ENCODE assay signal across 10 mouse cellular contexts in the genomic region with DNA sequence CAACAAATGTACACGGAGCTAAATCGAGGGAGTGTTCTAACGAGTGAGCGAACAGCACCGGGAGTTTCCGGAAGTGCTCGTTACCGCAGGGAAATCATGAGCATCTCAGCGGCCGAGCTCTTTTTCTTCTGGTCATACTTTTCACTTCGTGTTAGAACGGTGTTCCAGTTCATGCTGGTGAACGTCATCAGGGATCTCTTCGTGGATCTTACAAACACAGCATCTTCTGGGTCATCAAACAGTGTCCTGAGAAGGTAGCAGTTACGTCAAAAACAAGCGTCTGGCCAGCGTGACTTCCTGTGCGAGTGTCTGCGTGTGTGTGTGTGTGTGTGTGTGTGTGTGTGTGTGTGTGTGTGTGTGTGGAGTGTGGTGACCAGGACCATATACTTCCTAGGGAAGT. TPM values are rescaled to one million over a fixed set of nuclear protein-coding genes. Genes with fewer than 3 reads are reported as not detected.
DNase-seq lines count a peak whose midpoint lies in the region; ATAC-seq lines count a peak whose summit lies in the region.
"Had no signal": no experiment of that assay in that cellular context is flagged by ENCODE, and none has a peak within 500 bp of the region (broad histone marks: within the 10 kb centered on the region; RNA-seq: fewer than 3 reads in every experiment).

No protein-coding gene starts in this region.

- peak overlapping the region; percentile 21 for H3K4me3 ChIP-seq in hindbrain, embryonic 16.5 days (ENCODE audit: low read length)

- H3K4me2 ChIP-seq in hindbrain, embryonic 16.5 days (ENCODE audit: low read length) = peak overlapping the region; percentile 49

- DNase-seq in gastrocnemius, postnatal 14 days = peak; percentile 8
- DNase-seq in gastrocnemius, adult 8-10 months (ENCODE audit: low spot score in 2 of 2) = no peak
- peak; percentile 87 for DNase-seq in MN1 (ENCODE audit: low spot score)
- DNase-seq in naive thymus-derived CD4-positive, alpha-beta T cell, adult 2 months (ENCODE audit: low read depth) = peak; percentile 29
- no peak for DNase-seq in thymus, postnatal 25 days
- no peak for DNase-seq in adipocyte (ENCODE audit: low spot score)
- DNase-seq in gastrocnemius, postnatal 4 days (ENCODE audit: low spot score in 2 of 2) = no peak

- H3K4me1 ChIP-seq in hindbrain, embryonic 16.5 days (ENCODE audit: control insufficient read depth, insufficient read depth, low read depth, low read length) = peaks cover 6% of the 10 kb centered on the region

- WGBS in hindbrain, embryonic 16.5 days = 58% methylated on average over 19 of the region's 19 CpGs

- no peaks in the 10 kb centered on the region for H3K9me3 ChIP-seq in hindbrain, embryonic 16.5 days (ENCODE audit: control insufficient read depth, low read length)

- H3K27me3 ChIP-seq in hindbrain, embryonic 16.5 days (replicated peaks; ENCODE audit: control insufficient read depth, insufficient read depth, low read length) = no peaks in the 10 kb centered on the region

- H3K9ac ChIP-seq in hindbrain, embryonic 16.5 days (ENCODE audit: low read depth, low read length) = no peak overlapping the region

- H3K27ac ChIP-seq in hindbrain, embryonic 16.5 days (ENCODE audit: low read depth, low read length) = no peak overlapping the region

- no peaks in the 10 kb centered on the region for H3K36me3 ChIP-seq in hindbrain, embryonic 16.5 days (ENCODE audit: control insufficient read depth, insufficient read depth, low read length)

- intact Hi-C loops in gastrocnemius, postnatal 14 days (cut with DNase I; ENCODE audit: low total_unique reads) = no loop called here

- ATAC-seq in hindbrain, embryonic 16.5 days = no peak

RNA-seq across cellular contexts. Expression of gene Lrrc72, which starts 44.7 kb away (rescaled TPM):
- total RNA-seq in gastrocnemius, postnatal 14 days (2021) = not detected
- total RNA-seq in gastrocnemius, adult 8-10 months (2022) = not detected
- polyA plus RNA-seq in hindbrain, embryonic 16.5 days (2015; fragmentation: Nextera tagmentation; extraction: Ambion mirVana) = not detected in 2 replicates
- not detected for total RNA-seq in gastrocnemius, postnatal 4 days (2021)
- total RNA-seq: layer of hippocampus, postnatal 14 days had no signal
- polyA plus RNA-seq: embryonic facial prominence, embryonic 14.5 days had no signal

RNA-seq across cellular contexts. Expression of gene Bzw2, which starts 50.6 kb away (rescaled TPM):
- 100 to 1,000 TPM; 118 to 136 TPM for total RNA-seq in gastrocnemius, postnatal 14 days (2021)
- 100 to 1,000 TPM in 3 of 4 experiments, 10 to 100 TPM in 1; 96.8 to 117 (median 106) TPM for total RNA-seq in gastrocnemius, adult 8-10 months (2022)
- polyA plus RNA-seq in hindbrain, embryonic 16.5 days (2015; fragmentation: Nextera tagmentation; extraction: Ambion mirVana) = 330 and 343 TPM in 2 replicates
- 100 to 1,000 TPM; 132 to 160 TPM for total RNA-seq in gastrocnemius, postnatal 4 days (2021)

RNA-seq across cellular contexts. Expression of gene Ankmy2, which starts 51.5 kb away (rescaled TPM):
- 10 to 100 TPM; 10.0 to 11.0 TPM for total RNA-seq in gastrocnemius, postnatal 14 days (2021)
- total RNA-seq in gastrocnemius, adult 8-10 months (2022) = 1 to 10 TPM; 4.0 to 6.6 (median 5.7) TPM
- 78.6 and 81.0 TPM in 2 replicates for polyA plus RNA-seq in hindbrain, embryonic 16.5 days (2015; fragmentation: Nextera tagmentation; extraction: Ambion mirVana)
- 10 to 100 TPM; 20.5 to 21.7 TPM for total RNA-seq in gastrocnemius, postnatal 4 days (2021)

Comparison
In these comparisons a context has a peak if more than half of its experiments do, and no peak if none do; other contexts are left out.
1. DNase-seq: peak in gastrocnemius, postnatal 14 days (single experiment), MN1 (single experiment) and naive thymus-derived CD4-positive, alpha-beta T cell, adult 2 months (single experiment); none in gastrocnemius, adult 8-10 months (0 of 2), thymus, postnatal 25 days (single experiment), adipocyte (single experiment) and gastrocnemius, postnatal 4 days (0 of 2).